Mouse (Mus musculus): Measurements from ENCODE around the gene Prrxl1. TPM values are rescaled to one million over a fixed set of nuclear protein-coding genes. Genes with fewer than 3 reads are reported as not detected.

Prrxl1 gene
- polyA plus RNA-seq, 1 experiment from 2014 or later, result 0.86 TPM

GRCm38 (mm10) chr14:32597232-32598231 is 1.7 kb upstream of the Prrxl1 start:
- no peak overlapping the region for H3K9ac ChIP-seq
- H3K9me3 ChIP-seq, result no peaks in the 10 kb centered on the region
- no peak overlapping the region for H3K27ac ChIP-seq
- H3K4me3 ChIP-seq (replicated peaks), result peak overlapping the region; percentile 17; the same call in 1 of the 2 replicates
- H3K4me2 ChIP-seq, result peak overlapping the region; percentile 42
- peaks cover 79% of the 10 kb centered on the region for H3K27me3 ChIP-seq (replicated peaks)
- H3K36me3 ChIP-seq, result no peaks in the 10 kb centered on the region
- under 1% methylated on average over 78 of the region's 78 CpGs for WGBS
- ATAC-seq (ENCODE audit: insufficient read depth, low FRiP score, low read depth), result 0 out of 2 replicates have a peak, but pooled peaks have one; percentile 39
- peaks cover 15% of the 10 kb centered on the region for H3K4me1 ChIP-seq

GRCm38 (mm10) chr14:32598437-32599219 is 579 bp upstream of the Prrxl1 start:
- H3K27ac ChIP-seq, result no peak overlapping the region
- H3K4me1 ChIP-seq, result peaks cover 15% of the 10 kb centered on the region
- no peaks in the 10 kb centered on the region for H3K9me3 ChIP-seq
- no peak overlapping the region for H3K9ac ChIP-seq
- H3K4me3 ChIP-seq (replicated peaks), result no peak overlapping the region
- peak overlapping the region; percentile 44; the same call in 1 of the 2 replicates for H3K4me2 ChIP-seq
- 8% methylated on average over 23 of the region's 23 CpGs for WGBS
- H3K27me3 ChIP-seq (replicated peaks), result peaks cover 86% of the 10 kb centered on the region
- no peaks in the 10 kb centered on the region for H3K36me3 ChIP-seq
- ATAC-seq (ENCODE audit: insufficient read depth, low FRiP score, low read depth), result no peak

DNA sequence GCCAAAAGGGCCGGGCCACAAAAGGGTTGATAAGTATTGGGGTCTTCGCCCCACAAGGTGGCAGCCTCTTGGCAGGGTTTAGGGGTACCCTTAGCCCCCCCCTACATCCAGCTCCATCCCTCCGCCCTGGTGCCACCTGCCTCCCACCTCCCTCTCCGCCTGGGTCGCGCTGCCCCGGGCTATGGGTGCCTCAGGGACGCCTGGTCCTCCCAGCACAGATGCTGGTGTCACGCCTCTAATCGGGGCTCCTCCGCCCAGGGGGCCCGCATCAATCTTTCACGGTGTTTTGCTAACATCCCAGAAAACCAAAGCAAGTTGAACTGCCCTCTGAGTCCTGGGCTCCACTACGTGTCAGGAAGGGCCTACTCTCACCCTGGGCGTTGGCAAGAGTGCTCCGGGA is 903 bp downstream of the Prrxl1 start:
- H3K4me1 ChIP-seq, result peaks cover 15% of the 10 kb centered on the region
- ATAC-seq (ENCODE audit: insufficient read depth, low FRiP score, low read depth), result no peak
- H3K4me3 ChIP-seq (replicated peaks), result 0 out of 2 replicates have a peak overlapping the region, but pooled peaks have one; percentile 24
- H3K36me3 ChIP-seq, result no peaks in the 10 kb centered on the region
- 3% methylated on average over 16 of the region's 16 CpGs for WGBS
- H3K4me2 ChIP-seq, result no peak overlapping the region
- no peaks in the 10 kb centered on the region for H3K9me3 ChIP-seq
- H3K27me3 ChIP-seq (replicated peaks), result peaks cover 75% of the 10 kb centered on the region
- no peak overlapping the region for H3K9ac ChIP-seq
- no peak overlapping the region for H3K27ac ChIP-seq

GRCm38 (mm10) chr14:32605508-32605907 is 6.3 kb downstream of the Prrxl1 start:
- no peak overlapping the region for H3K9ac ChIP-seq
- no peaks in the 10 kb centered on the region for H3K9me3 ChIP-seq
- no peaks in the 10 kb centered on the region for H3K4me1 ChIP-seq
- no peaks in the 10 kb centered on the region for H3K36me3 ChIP-seq
- peaks cover 28% of the 10 kb centered on the region for H3K27me3 ChIP-seq (replicated peaks)
- no peak overlapping the region for H3K4me2 ChIP-seq
- WGBS, result 60% methylated on average over 15 of the region's 15 CpGs
- H3K27ac ChIP-seq, result no peak overlapping the region
- H3K4me3 ChIP-seq (replicated peaks), result no peak overlapping the region
- no peak for ATAC-seq (ENCODE audit: insufficient read depth, low FRiP score, low read depth)

DNA sequence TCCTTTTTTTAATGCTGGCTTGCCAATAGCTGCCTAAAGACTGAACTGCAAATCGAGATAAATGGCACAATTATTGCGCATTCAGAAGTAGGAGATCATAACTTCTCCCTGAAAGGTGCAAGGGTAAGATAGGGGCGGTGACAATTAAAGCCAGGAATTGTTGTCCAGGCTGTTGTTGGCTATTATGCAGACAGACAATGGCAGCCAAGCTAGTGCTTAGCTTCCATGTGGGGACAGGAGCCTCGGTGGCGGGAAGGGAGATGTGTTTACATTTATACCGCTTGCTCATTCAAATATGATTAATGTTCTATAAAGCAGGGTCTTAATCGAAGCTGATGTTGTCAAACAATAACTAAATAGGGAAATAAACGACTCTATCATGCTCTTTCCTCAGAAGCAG is 7.1 kb downstream of the Prrxl1 start:
- H3K4me3 ChIP-seq (replicated peaks), result no peak overlapping the region
- H3K9me3 ChIP-seq, result no peaks in the 10 kb centered on the region
- no peaks in the 10 kb centered on the region for H3K36me3 ChIP-seq
- no peak overlapping the region for H3K4me2 ChIP-seq
- H3K27ac ChIP-seq, result no peak overlapping the region
- no peak for ATAC-seq (ENCODE audit: insufficient read depth, low FRiP score, low read depth)
- no peaks in the 10 kb centered on the region for H3K4me1 ChIP-seq
- H3K9ac ChIP-seq, result no peak overlapping the region
- peaks cover 20% of the 10 kb centered on the region for H3K27me3 ChIP-seq (replicated peaks)
- WGBS, result 51% methylated on average over 8 of the region's 8 CpGs

GRCm38 (mm10) chr14:32609392-32609791 is 10.2 kb downstream of the Prrxl1 start:
- H3K4me1 ChIP-seq, result no peaks in the 10 kb centered on the region
- H3K36me3 ChIP-seq, result no peaks in the 10 kb centered on the region
- H3K9me3 ChIP-seq, result no peaks in the 10 kb centered on the region
- H3K9ac ChIP-seq, result no peak overlapping the region
- H3K27me3 ChIP-seq (replicated peaks), result 0 out of 2 replicates have a peak, but pooled peaks cover 6% of the 10 kb centered on the region
- no peak overlapping the region for H3K4me3 ChIP-seq (replicated peaks)
- no peak for ATAC-seq (ENCODE audit: insufficient read depth, low FRiP score, low read depth)
- WGBS, result 15% methylated on average over 3 of the region's 3 CpGs
- no peak overlapping the region for H3K27ac ChIP-seq
- no peak overlapping the region for H3K4me2 ChIP-seq

- Histone ChIP-seq H3K4me3 (replicated peaks) (no peak overlapping the region), H3K9me3 (no peaks in the 10 kb centered on the region), H3K27me3 (replicated peaks) (no peaks in the 10 kb centered on the region), H3K36me3 (no peaks in the 10 kb centered on the region), H3K27ac (no peak overlapping the region), H3K9ac (no peak overlapping the region), H3K4me2 (no peak overlapping the region), H3K4me1 (no peaks in the 10 kb centered on the region)
- ATAC-seq (ENCODE audit: insufficient read depth, low FRiP score, low read depth), result no peak
- 85% methylated on average over 5 of the region's 5 CpGs for WGBS
Measured at GRCm38 (mm10) chr14:32617253-32617652, 18.0 kb downstream of the Prrxl1 start.

GRCm38 (mm10) chr14:32624245-32624644 is 25.0 kb downstream of the Prrxl1 start:
- Histone ChIP-seq H3K36me3 (no peaks in the 10 kb centered on the region), H3K27me3 (replicated peaks) (no peaks in the 10 kb centered on the region), H3K27ac (no peak overlapping the region), H3K4me1 (no peaks in the 10 kb centered on the region), H3K4me2 (no peak overlapping the region), H3K9me3 (no peaks in the 10 kb centered on the region), H3K4me3 (replicated peaks) (no peak overlapping the region), H3K9ac (no peak overlapping the region)
- 70% methylated on average over 3 of the region's 3 CpGs for WGBS
- no peak for ATAC-seq (ENCODE audit: insufficient read depth, low FRiP score, low read depth)

DNA sequence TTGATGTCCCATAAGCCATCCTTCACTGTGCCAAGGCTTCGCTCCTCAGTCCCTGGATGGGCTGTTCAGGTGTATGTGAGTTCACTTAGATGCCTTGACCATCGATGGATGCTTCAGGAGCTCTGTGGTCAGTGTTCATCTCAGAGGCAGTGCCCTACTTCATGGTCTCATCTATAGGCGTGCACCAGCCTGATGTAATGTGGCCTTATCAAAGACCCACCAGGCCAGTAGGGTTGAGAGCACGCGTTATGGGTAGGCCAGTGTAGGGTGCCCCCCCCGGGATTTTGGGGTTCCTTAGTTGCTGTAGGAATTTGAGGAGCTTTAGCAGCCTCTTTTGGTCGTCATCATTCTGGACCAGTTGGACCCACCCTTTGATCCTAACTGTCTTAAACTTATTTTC is 25.6 kb downstream of the Prrxl1 start:
- Histone ChIP-seq H3K4me2 (no peak overlapping the region), H3K9me3 (no peaks in the 10 kb centered on the region), H3K4me1 (no peaks in the 10 kb centered on the region), H3K36me3 (no peaks in the 10 kb centered on the region), H3K27ac (no peak overlapping the region), H3K4me3 (replicated peaks) (no peak overlapping the region), H3K9ac (no peak overlapping the region), H3K27me3 (replicated peaks) (no peaks in the 10 kb centered on the region)
- no peak for ATAC-seq (ENCODE audit: insufficient read depth, low FRiP score, low read depth)
- WGBS, result 81% methylated on average over 7 of the region's 7 CpGs

DNA sequence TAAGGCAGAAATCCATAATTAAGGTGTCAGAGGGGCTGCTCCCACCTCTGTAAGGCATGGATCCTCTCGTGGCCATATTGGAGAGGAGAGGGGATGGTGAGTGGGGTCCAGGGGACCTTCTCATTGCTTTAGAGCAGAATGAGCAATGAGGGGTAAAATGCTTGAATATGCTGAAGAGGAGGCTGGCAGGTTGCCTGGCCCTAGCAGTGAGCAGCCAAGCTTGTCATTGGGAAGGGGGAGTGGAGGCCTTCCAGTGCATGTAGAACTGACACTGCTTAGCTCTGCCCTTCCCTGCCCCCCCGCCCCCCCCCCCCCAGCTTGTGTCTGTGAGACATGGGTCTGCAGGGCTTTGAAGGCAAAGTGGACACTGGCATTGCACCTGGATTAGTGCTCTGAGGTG is 28.1 kb downstream of the Prrxl1 start:
- Histone ChIP-seq H3K36me3 (no peaks in the 10 kb centered on the region), H3K4me2 (no peak overlapping the region), H3K9ac (no peak overlapping the region), H3K9me3 (no peaks in the 10 kb centered on the region), H3K4me1 (no peaks in the 10 kb centered on the region), H3K4me3 (replicated peaks) (no peak overlapping the region), H3K27me3 (replicated peaks) (no peaks in the 10 kb centered on the region), H3K27ac (no peak overlapping the region)
- ATAC-seq (ENCODE audit: insufficient read depth, low FRiP score, low read depth), result no peak
- WGBS, result 48% methylated on average over 2 of the region's 2 CpGs

GRCm38 (mm10) chr14:32628584-32628983 is 29.4 kb downstream of the Prrxl1 start:
- no peak for ATAC-seq (ENCODE audit: insufficient read depth, low FRiP score, low read depth)

More at GRCm38 (mm10) chr14:32628584-32628983, 29.4 kb downstream of the Prrxl1 start:
- Histone ChIP-seq H3K4me1 (no peaks in the 10 kb centered on the region), H3K9ac (no peak overlapping the region), H3K27ac (no peak overlapping the region), H3K9me3 (no peaks in the 10 kb centered on the region), H3K4me3 (replicated peaks) (no peak overlapping the region), H3K36me3 (no peaks in the 10 kb centered on the region), H3K27me3 (replicated peaks) (no peaks in the 10 kb centered on the region), H3K4me2 (no peak overlapping the region)
- WGBS, result 38% methylated on average over 10 of the region's 10 CpGs

Measured in stomach, embryonic 15.5 days (tissue).